Mouse (Mus musculus): ENCODE results near the gene Rab3a.

Gene Rab3a

DNA sequence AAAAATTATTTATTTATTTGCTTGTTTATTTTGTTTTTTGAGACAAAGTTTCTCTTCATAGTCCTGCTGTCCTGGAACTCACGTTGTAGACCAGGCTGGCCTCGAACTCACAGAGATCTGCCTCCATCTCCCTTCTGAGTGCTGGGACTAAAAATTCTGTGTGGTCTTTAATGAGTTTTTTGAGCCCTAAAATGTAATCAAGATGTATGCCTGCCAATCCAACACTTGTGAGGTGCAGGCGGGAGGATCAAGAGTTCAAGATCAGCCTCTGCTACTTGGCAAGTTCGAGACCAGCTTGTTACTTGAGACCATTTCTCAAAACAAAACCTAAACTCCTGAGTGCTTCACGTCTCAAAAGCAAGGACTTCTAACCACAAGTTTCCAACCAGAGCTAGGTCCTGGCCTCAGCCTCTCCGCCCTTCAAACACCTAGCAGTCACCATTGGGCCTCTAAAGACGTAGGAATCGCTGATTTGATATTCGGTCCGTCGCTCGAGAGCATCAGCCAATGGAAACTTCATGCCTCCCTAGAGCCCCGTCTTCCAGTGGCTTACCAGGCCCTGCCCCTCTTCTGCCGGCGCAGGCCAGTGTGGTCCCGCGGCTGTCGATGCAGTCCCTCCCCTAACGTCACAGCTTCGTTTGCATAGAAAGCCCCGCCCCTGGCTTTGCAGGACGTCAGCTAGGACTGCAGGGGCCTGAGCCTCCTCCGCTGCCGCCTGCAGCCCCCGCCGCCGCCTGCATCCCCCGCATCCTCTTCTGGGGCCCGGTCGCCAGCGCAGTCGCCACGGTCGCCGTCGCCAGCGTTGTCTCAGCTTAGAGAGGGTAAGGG is at the start of gene Rab3a:
TSS of gene Rab3a (plus strand) at position 637 of the 828 bp plus-strand sequence.
- DNase-seq (ENCODE audit: low read depth), result peak; percentile 97

DNA sequence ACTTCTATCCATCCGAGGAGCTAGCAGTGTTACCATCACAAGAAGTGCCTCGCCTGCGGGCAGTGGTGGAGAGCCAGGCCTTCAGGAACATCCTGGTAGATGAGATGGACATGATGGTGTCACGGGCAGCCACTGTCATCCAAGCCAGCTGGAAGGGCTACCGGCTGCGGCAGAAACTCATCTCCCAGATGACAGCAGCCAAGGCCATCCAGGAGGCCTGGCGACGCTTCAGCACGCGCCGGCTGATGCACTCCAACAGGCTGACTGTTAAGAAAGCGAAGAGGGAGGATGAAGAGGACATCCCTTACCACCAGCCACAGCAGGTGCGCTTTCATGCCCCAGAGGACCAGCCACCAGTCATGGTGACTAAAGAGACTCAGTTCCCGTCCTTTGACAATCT is 46.2 kb upstream of the Rab3a start:
- no peak for DNase-seq (ENCODE audit: low read depth)

DNA sequence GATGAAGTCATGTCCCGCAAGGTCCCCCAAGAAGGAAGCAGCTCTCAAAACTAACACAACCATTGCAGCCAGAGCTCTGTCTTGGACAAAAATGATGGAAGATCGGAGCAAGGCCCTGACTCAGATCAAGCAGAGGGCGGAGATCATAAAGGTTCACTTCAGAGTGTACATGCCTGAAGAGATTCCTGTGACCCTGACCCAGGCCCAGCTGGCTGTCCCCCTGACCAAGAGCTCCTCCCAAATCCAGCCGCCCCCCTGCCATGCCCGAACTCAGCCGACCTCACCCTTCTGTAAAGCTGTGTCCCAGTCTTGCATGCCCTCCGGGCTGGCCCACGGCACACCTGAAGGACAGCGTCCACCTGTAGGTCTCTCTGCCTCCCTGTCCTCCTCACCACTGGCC is 44.7 kb upstream of the Rab3a start:
- DNase-seq (ENCODE audit: low read depth), result no peak

DNA sequence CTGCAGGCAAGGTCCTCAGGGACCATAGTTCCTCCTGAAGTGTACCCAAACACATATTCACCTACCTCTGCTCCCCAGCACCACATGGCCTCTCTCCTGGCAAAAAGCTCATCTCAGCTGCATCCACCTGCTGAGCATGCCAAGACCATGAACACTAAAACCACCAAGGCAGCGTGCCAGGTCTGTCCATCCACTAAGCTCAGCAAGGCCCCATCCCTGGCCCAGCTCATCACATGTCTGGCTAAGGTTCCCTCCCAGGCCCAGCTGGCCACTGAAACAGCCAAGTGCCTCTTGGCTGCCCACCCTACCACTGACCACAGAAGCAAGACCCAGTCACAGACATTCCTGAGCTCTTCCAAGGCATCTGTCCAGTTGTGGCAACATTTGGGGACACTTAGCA is 44.2 kb upstream of the Rab3a start:
- DNase-seq (ENCODE audit: low read depth), result no peak

DNA sequence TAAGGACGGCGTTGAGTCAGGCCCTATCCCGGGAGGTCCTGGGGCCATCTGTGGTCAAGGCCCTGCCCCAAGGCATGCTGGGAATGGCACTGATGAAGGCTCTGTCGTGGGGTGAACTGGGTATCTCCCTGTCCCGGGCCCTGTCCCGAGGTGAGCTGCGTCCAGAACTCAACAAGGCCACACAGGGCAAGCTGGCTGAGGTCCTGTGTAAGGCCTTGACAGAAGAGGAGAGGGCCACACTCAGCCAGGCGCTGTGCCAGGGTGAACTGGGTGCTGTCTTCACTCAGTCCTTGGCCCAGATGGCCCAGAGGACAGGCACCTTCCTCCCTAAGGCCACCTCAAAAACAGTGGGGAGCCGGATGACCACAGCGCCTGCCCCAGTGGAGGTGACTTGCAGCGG is 43.4 kb upstream of the Rab3a start:
- DNase-seq (ENCODE audit: low read depth), result no peak

DNA sequence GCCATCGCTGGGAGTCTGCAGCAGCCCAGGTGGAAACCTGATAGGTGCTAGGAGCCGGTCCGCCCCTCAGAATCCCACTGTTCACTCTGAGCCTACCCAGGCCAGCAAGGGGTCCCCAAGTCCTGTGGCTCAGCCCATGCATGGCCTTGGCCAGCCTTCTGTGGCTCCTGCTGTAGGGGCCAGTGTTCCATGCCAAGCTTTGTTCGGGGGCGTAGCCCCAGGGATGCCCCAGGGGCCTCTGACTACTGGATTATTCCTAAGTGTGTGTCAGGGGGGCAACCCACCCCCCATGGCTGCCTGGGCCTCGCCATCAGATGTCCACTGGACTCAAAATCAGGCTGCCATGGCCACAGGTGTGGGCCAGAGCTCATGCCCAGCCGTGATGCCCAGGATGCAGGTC is 40.5 kb upstream of the Rab3a start:
- DNase-seq (ENCODE audit: low read depth), result no peak

DNA sequence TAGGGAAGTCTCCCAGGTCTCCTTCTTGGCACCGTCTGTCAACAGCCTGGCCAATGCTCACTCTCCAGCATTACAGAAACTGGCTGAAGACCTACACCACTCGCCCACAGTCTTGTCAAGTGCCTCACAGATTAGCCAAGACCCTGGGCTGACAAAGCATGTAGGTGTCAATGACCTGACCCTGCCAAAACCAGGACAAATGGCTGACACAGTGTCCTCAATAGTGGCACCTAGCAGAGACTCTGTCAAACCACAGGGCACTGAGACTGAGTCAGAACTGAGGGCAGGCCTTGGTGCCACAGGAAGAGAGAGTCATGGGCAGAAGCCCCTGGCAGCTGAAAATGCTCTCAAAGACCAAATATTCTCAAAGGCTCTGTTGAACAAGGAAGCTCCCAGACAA is 39.4 kb upstream of the Rab3a start:
- DNase-seq (ENCODE audit: low read depth), result no peak

DNA sequence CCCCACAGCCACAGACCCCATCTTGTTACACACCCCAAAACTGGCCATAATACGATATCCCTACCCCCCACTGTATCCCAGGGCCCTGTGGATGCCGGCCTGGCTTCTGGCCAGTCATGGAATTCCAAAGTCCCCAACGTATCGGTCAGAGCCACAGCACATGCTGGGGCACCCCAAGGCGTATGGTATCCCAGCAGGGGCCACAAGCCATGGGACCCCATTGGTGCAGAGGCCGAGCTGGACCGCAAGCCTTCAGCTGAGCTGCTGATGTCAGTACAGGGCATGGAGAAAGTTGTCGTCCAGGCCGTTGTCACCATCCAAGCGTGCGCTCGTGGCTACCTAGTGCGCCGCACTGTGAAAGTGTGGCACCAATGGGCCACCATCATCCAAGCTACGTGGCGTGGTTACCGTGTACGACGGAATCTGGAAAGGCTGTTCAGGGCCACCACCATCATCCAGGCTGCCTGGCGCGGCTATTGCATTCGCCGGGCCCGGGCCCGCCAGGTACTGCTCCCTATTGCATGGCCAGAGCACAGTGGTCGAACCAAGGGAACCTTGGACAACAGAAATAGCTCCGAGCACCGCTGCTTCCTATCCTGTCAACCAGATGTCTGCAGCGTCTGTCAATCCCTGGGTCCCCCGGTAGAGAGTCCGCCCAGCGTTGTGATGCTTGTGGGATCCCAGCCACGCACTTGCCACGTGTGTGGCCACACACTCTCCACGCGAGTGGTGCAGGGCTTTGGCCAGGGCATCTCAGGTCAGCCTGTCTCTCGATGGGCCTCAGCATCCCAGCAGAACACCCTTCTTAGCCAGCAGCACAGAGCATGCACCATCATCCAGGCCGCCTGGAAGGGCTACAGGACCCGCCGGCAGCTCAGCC is 37.7 kb upstream of the Rab3a start:
- DNase-seq (ENCODE audit: low read depth), result no peak

DNA sequence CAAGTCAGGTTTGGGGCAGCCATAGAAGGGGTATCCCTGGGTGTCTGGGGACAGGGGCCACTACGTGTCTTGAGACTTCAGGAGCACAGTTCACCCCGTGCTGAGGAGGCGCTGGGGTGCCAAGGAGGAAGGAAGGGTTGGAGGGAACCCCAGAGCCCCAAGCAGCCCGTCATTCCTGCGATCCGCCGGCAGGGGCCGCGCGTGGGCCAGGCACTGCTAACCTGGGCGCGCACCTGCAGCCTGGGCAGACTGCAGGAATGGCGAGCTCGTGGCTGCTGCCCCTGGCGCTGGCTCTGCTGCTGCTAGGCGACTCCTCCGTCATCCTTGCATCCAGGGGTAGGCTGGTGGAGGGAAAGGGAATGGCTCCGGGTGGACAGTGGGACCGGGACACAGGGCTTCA is 36.2 kb upstream of the Rab3a start, which contains the start of gene Gm3336:
TSS of gene Gm3336 (plus strand) at position 247 of the 400 bp plus-strand sequence.
- no peak for DNase-seq (ENCODE audit: low read depth)

DNA sequence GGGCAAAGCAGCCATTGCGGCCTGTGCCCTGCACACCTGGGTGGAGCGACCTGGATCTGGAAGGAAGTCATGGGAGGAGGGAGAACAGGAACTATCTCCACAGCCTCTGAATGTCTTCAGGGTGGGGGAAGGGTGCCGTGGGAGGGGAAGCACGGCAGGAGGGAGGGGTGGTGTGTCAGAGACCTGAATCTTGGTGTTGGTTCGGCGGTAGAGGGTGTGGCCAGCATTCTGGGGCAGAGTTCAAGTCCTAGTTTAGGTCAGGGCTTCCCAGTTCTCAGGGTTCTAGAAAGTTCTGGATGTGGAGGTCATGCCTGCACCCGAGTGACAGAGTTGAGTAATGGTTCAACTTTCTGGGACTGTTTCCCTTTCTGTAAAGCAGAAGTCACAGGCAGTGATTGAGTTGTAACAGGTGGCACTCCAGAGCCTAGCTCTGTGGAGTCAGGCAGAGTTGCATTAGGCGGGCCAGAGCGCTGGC is 34.6 kb upstream of the Rab3a start:
- DNase-seq (ENCODE audit: low read depth), result no peak

DNA sequence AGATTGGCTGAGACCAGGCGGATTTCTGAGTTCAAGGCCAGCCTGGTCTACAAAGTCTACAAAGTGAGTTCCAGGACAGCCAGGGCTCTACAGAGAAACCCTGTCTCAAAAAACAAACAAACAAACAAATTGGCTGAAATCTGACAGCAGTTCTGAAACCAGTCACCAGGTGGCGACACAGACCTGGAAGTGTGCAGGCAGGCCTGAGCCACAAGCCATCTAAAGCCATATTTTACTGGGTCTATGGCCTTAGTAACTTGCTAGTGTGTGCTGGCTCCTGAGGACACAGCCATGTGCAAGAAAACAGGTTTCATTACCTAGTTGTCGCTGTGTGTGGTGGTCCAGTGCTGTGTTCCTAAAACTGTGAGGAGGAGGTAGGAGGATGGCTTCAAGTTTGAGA is 33.7 kb upstream of the Rab3a start:
- no peak for DNase-seq (ENCODE audit: low read depth)

DNA sequence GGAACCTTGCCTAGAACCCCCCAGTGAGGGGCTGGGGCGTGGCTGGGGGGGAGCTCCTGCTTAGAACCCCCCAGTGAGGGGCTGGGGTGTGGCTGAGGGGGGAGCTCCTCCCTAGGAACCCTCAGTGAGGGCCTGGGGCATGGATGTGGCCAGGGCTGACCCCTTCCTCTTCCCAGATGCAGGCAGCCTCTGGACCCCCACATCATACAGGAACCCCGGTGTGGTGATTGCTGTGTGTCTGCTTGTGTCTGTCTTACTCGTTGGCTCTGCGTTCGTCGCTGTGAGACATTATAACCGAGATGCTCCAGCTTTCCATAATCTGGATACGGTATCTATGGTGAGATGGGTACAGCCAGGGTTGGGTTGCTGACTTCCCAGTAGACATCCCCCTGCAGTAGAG is 32.9 kb upstream of the Rab3a start:
- DNase-seq (ENCODE audit: low read depth), result no peak

DNA sequence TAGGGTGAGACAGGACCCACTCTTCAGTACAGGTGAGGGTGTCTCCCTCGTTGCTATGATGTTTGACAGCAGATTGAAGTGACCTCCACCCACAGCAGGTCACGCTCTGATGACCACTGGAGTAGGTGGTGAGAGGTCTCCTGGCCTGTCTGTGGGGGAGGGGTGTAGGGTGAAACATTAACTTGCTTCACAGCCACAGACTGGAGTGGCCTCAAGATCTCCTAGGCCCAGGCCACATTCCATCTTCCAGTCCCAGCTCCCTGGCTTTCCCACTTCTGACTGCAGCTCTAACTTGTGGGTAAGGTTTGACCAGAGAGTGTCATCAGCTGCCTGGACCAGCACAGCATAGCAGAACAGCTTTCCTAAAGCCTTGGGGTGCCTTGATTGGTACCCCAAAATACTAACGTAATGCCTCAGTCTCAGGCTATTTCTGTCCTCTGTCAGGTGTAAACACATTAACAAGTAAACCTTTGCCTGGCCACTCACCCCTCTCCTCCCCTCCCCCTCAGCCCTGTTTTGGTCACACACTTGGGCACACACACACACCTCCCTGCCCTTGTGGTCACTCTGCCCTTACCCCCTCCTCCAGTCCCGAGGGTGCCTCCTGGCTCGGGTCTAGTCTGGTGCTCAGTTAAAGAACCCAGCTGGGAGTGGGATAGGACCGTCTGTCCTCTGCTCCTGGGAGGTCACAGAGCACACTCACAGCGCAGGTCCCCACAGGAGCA is 30.8 kb upstream of the Rab3a start, which contains the start of gene Pde4c:
TSS of gene Pde4c (plus strand) at position 235 of the 725 bp plus-strand sequence.
- DNase-seq (ENCODE audit: low read depth), result no peak

DNA sequence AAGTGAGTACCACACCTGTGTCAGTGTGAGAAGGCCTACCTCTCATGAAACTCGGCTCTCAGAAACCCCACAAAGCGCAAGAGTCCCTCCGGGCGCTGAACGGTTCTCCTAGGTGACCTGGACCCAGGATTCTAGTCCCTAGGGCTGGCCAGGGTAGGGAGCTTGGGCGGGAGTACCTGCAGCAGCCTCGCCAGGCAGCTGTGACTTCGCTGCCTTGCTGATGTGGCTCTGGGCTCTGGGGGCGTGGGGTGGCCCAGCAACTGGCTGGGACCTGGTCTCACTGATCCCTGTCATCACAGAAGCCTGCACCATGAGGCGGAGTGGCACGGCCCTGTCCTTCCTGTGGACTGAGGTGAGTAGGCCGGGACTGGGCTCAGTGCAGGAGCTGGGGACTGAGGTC is 30.3 kb upstream of the Rab3a start:
- DNase-seq (ENCODE audit: low read depth), result no peak

DNA sequence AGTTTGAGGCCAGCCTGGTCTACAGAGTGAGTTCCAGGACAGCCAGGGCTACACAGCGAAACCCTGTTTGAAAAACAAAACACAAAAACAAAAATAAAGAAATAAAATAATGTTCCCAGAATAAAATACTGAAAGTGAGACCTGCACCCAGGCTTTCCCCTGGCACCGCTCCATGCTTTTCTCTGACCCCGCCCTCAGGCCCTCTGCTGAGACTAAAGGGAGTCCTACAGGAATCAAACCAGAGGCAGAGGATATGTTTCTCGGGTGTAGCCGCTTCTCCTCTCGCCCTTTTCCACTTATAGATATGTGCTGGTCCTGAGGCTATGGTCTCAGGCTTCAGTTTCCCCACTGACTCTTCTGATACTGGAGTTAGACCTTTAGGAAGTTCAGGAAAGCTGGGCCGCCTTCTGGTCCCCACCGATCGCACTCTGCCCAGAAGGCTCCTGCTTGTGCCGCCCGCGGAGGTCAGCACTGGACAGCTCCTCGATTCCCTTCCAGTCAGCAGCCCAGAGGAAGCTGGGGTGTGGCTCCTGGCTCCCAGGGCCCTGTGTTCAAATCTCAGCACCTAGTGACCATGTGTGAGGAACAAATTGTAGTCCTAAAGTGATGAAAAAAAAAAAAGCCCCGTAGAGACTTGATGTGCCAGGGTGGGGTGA is 28.6 kb upstream of the Rab3a start:
- DNase-seq (ENCODE audit: low read depth), result no peak

DNA sequence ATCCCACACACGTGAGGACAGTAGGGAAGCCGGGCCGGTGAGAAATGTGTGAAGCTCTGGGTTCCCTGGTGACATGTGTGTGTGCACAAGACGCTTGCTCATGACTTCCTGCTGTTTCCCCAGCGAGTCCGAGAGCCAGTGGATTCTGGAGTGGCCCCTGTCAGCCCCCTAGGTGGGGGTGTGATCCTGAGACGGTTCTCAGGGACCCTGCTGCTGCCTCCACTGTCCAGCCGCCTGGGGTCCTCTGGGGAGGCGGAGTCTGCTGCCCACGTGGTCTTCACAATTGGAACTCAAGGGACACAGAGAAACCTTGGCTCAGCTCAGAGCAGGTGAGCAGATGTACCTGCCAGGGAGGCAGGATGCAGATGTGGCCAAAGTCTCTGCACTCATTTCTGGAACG is 27.8 kb upstream of the Rab3a start:
- DNase-seq (ENCODE audit: low read depth), result no peak

DNA sequence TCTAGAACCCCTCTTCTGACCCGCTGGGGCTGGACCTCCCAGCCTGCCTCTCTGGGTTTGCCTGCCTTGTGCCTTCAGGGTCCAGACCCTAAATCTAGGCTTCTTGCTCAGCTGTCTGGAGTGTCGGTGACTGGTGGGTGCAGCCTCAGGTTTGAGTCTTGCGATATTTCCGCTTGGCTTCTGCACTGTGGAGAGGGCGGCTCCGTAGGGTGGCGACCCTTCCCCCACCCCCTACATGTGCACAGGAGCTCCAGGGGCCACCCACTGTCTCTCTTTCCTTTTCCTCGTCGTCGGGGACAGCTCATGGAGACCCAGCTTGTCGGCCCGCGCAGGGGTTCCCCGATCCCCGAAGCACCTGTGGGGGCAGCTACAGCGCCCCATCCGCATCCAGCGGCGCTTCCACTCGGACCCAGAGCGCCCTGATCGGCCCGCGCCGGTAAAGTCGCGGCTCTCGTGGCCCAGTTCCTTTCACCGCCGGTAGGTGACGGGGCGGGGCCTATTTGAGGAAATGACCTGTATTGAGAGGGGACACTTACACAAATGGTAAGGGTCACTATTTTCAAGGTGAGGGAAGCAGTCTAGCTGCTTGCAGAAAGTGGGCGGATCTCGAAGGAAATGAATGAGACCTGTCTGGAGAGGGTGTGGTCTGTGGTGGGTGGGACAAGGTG is 24.5 kb upstream of the Rab3a start:
- no peak for DNase-seq (ENCODE audit: low read depth)

DNA sequence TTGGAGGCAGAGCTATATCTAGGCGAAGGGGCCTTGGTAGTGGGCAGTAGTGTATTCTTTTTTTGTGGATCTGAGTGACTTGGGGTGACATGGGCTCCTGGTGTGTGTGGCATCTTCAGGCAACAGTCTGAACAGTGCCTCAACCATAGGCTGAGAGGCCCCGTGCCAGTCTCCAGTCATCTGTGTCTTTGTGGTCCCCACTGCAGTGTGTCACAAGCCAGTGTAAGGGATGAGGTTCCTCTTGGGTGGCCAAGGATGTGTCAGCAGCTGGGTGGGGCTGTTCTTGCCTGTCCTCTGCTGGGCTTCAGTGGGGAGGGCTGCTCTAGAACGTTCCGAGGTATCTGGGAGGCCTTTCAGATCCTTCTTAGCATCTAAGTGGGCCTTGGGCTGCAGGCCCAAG is 23.5 kb upstream of the Rab3a start:
- DNase-seq (ENCODE audit: low read depth), result no peak

DNA sequence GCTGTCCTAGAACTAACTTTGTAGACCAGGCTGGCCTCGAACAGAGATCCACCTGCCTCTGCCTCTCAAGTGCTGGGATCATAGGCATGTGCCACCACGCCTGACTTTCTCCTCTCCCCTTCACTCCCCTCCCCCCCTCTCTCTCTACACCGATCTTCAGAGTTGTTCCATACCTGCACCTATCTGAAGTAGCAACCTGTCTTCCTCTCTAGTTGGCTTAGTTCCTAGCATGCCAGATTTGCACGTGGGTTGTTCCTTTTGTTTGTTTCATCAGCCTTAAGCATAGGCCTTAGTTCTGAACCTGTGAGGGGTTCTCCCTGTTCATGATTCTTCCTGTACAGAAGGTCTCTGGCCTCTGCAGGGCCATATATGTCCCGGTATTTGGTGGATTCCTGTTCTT is 16.8 kb upstream of the Rab3a start:
- no peak for DNase-seq (ENCODE audit: low read depth)

DNA sequence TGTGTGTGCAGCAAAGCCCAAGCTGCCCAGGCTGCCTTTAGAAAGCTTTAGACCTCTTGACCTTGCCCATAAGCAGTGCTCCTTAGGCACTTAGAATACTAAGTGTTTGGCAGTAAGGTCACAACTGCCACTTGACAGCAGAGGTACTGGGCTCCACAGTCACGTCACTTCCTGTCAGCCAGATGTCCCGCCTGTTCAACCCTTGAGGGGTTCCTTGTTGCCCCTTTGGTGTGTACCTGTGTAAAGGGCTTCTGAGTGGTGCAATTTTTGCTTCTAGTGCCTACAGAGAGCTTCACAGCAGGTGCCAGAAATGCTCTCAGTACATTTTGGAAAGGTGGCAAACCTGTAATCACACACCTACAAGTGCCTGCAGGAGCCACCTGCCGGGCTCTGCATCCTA is 16.3 kb upstream of the Rab3a start:
- no peak for DNase-seq (ENCODE audit: low read depth)

DNA sequence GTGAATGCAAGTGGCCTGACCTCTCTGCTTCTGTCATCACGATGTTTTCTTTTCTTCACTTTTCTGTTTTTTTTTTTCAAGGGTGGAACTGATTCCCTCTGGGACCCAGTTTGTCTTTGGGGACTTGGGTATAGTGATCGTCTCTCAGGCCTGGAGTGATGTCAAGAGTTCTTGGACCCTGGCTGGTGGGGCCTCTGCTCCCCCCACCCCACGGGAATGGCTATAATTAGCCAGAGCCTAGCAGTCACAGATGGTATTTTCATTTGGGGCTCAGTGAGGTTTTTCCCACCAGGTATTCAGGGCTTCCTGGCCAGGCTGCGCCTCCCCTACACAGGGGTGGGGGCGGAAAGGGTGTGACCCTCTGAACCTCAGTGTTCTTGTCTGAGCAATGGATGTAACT is 12.8 kb upstream of the Rab3a start:
- no peak for DNase-seq (ENCODE audit: low read depth)

Data from c-Kit-positive CD71-positive TER-119-negative erythroid progenitor cells, embryonic 14.5 days (primary cell).